Mouse (Mus musculus): Measurements from ENCODE around the gene Nfic. TPM values are rescaled to one million over a fixed set of nuclear protein-coding genes. Genes with fewer than 3 reads are reported as not detected.

The Nfic gene
- polyA plus RNA-seq, 1 experiment, result 19.4 TPM

- WGBS, result 45% methylated on average over 31 of the region's 31 CpGs
- Histone ChIP-seq H3K4me1 (ENCODE audit: control insufficient read depth, insufficient read depth, insufficient read length, low read length) (peaks cover 56% of the 10 kb centered on the region), H3K27me3 (ENCODE audit: control insufficient read depth, insufficient read depth, low read length) (no peaks in the 10 kb centered on the region), H3K4me3 (ENCODE audit: low read depth, low read length) (peak overlapping the region; percentile 46), H3K36me3 (ENCODE audit: control insufficient read depth, insufficient read depth, low read length) (peaks cover 7% of the 10 kb centered on the region; the same call in 1 of the 2 replicates), H3K27ac (ENCODE audit: insufficient read depth, low read depth, low read length) (peak overlapping the region; percentile 40; the same call in 1 of the 2 replicates)
- TF ChIP-seq CTCF (IDR thresholded peaks at IDR 0.05; ENCODE audit: extremely low read depth, insufficient read length, insufficient replicate concordance, low read depth, low read length), result no peak
- TF ChIP-seq POLR2A (IDR thresholded peaks at IDR 0.05; ENCODE audit: low read depth, low read length), result no peak
Measured at GRCm38 (mm10) chr10:81407539-81408423, 47.7 kb downstream of the Nfic start.

- Histone ChIP-seq H3K4me1 (ENCODE audit: control insufficient read depth, insufficient read depth, insufficient read length, low read length) (peaks cover 54% of the 10 kb centered on the region), H3K27ac (ENCODE audit: insufficient read depth, low read depth, low read length) (no peak overlapping the region), H3K4me3 (ENCODE audit: low read depth, low read length) (peak overlapping the region; percentile 46), H3K27me3 (ENCODE audit: control insufficient read depth, insufficient read depth, low read length) (no peaks in the 10 kb centered on the region), H3K36me3 (ENCODE audit: control insufficient read depth, insufficient read depth, low read length) (peaks cover 7% of the 10 kb centered on the region; the same call in 1 of the 2 replicates)
- TF ChIP-seq CTCF (IDR thresholded peaks at IDR 0.05; ENCODE audit: extremely low read depth, insufficient read length, insufficient replicate concordance, low read depth, low read length), result no peak
- no peak for TF ChIP-seq POLR2A (IDR thresholded peaks at IDR 0.05; ENCODE audit: low read depth, low read length)
- 77% methylated on average over 24 of the region's 24 CpGs for WGBS
Measured at GRCm38 (mm10) chr10:81406504-81407440, 48.7 kb downstream of the Nfic start.

- 56% methylated on average over 13 of the region's 13 CpGs for WGBS
- H3K36me3 ChIP-seq (ENCODE audit: control insufficient read depth, insufficient read depth, low read length), result peaks cover 7% of the 10 kb centered on the region; the same call in 1 of the 2 replicates
- H3K4me3 ChIP-seq (ENCODE audit: low read depth, low read length), result no peak overlapping the region
- peaks cover 47% of the 10 kb centered on the region for H3K4me1 ChIP-seq (ENCODE audit: control insufficient read depth, insufficient read depth, insufficient read length, low read length)
- TF ChIP-seq POLR2A (IDR thresholded peaks at IDR 0.05; ENCODE audit: low read depth, low read length) (no peak), CTCF (IDR thresholded peaks at IDR 0.05; ENCODE audit: extremely low read depth, insufficient read length, insufficient replicate concordance, low read depth, low read length) (peak; percentile 74; the same call in 1 of the 2 replicates)
- no peaks in the 10 kb centered on the region for H3K27me3 ChIP-seq (ENCODE audit: control insufficient read depth, insufficient read depth, low read length)
- H3K27ac ChIP-seq (ENCODE audit: insufficient read depth, low read depth, low read length), result no peak overlapping the region
Measured at GRCm38 (mm10) chr10:81405588-81406201, 49.7 kb downstream of the Nfic start.

GRCm38 (mm10) chr10:81404720-81405119, 50.7 kb downstream of the Nfic start:
- WGBS, result 68% methylated on average over 18 of the region's 18 CpGs
- Histone ChIP-seq H3K27me3 (ENCODE audit: control insufficient read depth, insufficient read depth, low read length) (no peaks in the 10 kb centered on the region), H3K4me3 (ENCODE audit: low read depth, low read length) (no peak overlapping the region), H3K27ac (ENCODE audit: insufficient read depth, low read depth, low read length) (no peak overlapping the region), H3K36me3 (ENCODE audit: control insufficient read depth, insufficient read depth, low read length) (peaks cover 12% of the 10 kb centered on the region), H3K4me1 (ENCODE audit: control insufficient read depth, insufficient read depth, insufficient read length, low read length) (peaks cover 39% of the 10 kb centered on the region)
- TF ChIP-seq CTCF (IDR thresholded peaks at IDR 0.05; ENCODE audit: extremely low read depth, insufficient read length, insufficient replicate concordance, low read depth, low read length) (no peak), POLR2A (IDR thresholded peaks at IDR 0.05; ENCODE audit: low read depth, low read length) (no peak)

- peaks cover 35% of the 10 kb centered on the region for H3K4me1 ChIP-seq (ENCODE audit: control insufficient read depth, insufficient read depth, insufficient read length, low read length)
- H3K4me3 ChIP-seq (ENCODE audit: low read depth, low read length), result no peak overlapping the region
- TF ChIP-seq POLR2A (IDR thresholded peaks at IDR 0.05; ENCODE audit: low read depth, low read length) (no peak), CTCF (IDR thresholded peaks at IDR 0.05; ENCODE audit: extremely low read depth, insufficient read length, insufficient replicate concordance, low read depth, low read length) (no peak)
- no peaks in the 10 kb centered on the region for H3K27me3 ChIP-seq (ENCODE audit: control insufficient read depth, insufficient read depth, low read length)
- H3K27ac ChIP-seq (ENCODE audit: insufficient read depth, low read depth, low read length), result no peak overlapping the region
- WGBS, result 51% methylated on average over 9 of the region's 9 CpGs
- peaks cover 12% of the 10 kb centered on the region for H3K36me3 ChIP-seq (ENCODE audit: control insufficient read depth, insufficient read depth, low read length)
Measured at GRCm38 (mm10) chr10:81404082-81404481, 51.4 kb downstream of the Nfic start.

- WGBS, result 83% methylated on average over 10 of the region's 10 CpGs
- Histone ChIP-seq H3K4me3 (ENCODE audit: low read depth, low read length) (no peak overlapping the region), H3K36me3 (ENCODE audit: control insufficient read depth, insufficient read depth, low read length) (peaks cover 12% of the 10 kb centered on the region), H3K4me1 (ENCODE audit: control insufficient read depth, insufficient read depth, insufficient read length, low read length) (peaks cover 29% of the 10 kb centered on the region), H3K27me3 (ENCODE audit: control insufficient read depth, insufficient read depth, low read length) (no peaks in the 10 kb centered on the region), H3K27ac (ENCODE audit: insufficient read depth, low read depth, low read length) (no peak overlapping the region)
- TF ChIP-seq CTCF (IDR thresholded peaks at IDR 0.05; ENCODE audit: extremely low read depth, insufficient read length, insufficient replicate concordance, low read depth, low read length) (no peak), POLR2A (IDR thresholded peaks at IDR 0.05; ENCODE audit: low read depth, low read length) (no peak)
Measured at GRCm38 (mm10) chr10:81403511-81403910, 51.9 kb downstream of the Nfic start.
